Mouse (Mus musculus) heart, postnatal 0 days (tissue): Measurements from ENCODE around the gene Lsm14b.

Experiments
- CTCF ChIP-seq: IDR thresholded peaks from 2 replicates; pipeline ENCODE4 v1.5.1; 2016; ENCODE audit warnings: antibody characterized with exemption, control low read depth, low read depth
- EP300 ChIP-seq: IDR thresholded peaks from 2 replicates; pipeline ENCODE4 v1.6.1; 2016; ENCODE audit warnings: antibody characterized with exemption, low read depth

- TF ChIP-seq CTCF (peak; percentile 90), EP300 (no peak)
Observed at GRCm38 (mm10) chr2:180050986-180051385, 26.2 kb downstream of the Lsm14b start.
